Mouse (Mus musculus) embryonic fibroblast, embryonic 13.5 days (primary cell): ENCODE data around the gene Serpina6.

Source experiments
- CTCF ChIP-seq: IDR thresholded peaks from 2 replicates; pipeline ENCODE4 v1.5.1; 2011; ENCODE audit warnings: mild to moderate bottlenecking, control low read depth, low read length, moderate library complexity, borderline replicate concordance; ENCODE audit not compliant: insufficient read depth
- POLR2A ChIP-seq: IDR thresholded peaks from 2 replicates; pipeline ENCODE4 v1.6.1; 2011; ENCODE audit warnings: low read depth, mild to moderate bottlenecking, control low read depth, low read length, moderate library complexity

- TF ChIP-seq POLR2A (no peak), CTCF (no peak)
These were observed 2.2 kb upstream of the Serpina6 start for GRCm38 (mm10) chr12:103659171-103659570.
